Mouse (Mus musculus) retina, adult 2 months (tissue): ENCODE results near the gene Gpr88.

Source experiments
- DNase-seq: peaks from one replicate; pipeline ENCODE4 v3.0.0-alpha.2; 2012; ENCODE audit warnings: low read depth, low spot score

Gpr88 gene

GRCm38 (mm10) chr3:116253077-116253531 lies at the start of gene Gpr88:
Gpr88 (minus strand) TSS chr3:116253503.
- DNase-seq, result no peak

GRCm38 (mm10) chr3:116302581-116302980 lies 49.3 kb upstream of the Gpr88 start:
- DNase-seq, result no peak

GRCm38 (mm10) chr3:116301754-116302153 lies 48.5 kb upstream of the Gpr88 start:
- DNase-seq, result no peak

GRCm38 (mm10) chr3:116298727-116299126 lies 45.4 kb upstream of the Gpr88 start:
- no peak for DNase-seq

GRCm38 (mm10) chr3:116298003-116298402 lies 44.7 kb upstream of the Gpr88 start:
- DNase-seq, result no peak

GRCm38 (mm10) chr3:116297170-116297569 lies 43.9 kb upstream of the Gpr88 start:
- DNase-seq, result no peak

GRCm38 (mm10) chr3:116290041-116290815 lies 36.9 kb upstream of the Gpr88 start:
- DNase-seq, result no peak

- no peak for DNase-seq
Measured at GRCm38 (mm10) chr3:116288833-116289232, 35.5 kb upstream of the Gpr88 start.

- no peak for DNase-seq
Measured at GRCm38 (mm10) chr3:116284735-116285134, 31.4 kb upstream of the Gpr88 start.

- no peak for DNase-seq
Measured at GRCm38 (mm10) chr3:116283996-116284395, 30.7 kb upstream of the Gpr88 start.

GRCm38 (mm10) chr3:116281663-116282062 lies 28.4 kb upstream of the Gpr88 start:
- no peak for DNase-seq

- no peak for DNase-seq
Measured at GRCm38 (mm10) chr3:116277146-116277545, 23.8 kb upstream of the Gpr88 start.

GRCm38 (mm10) chr3:116271679-116272078 lies 18.4 kb upstream of the Gpr88 start:
- DNase-seq, result no peak

GRCm38 (mm10) chr3:116267036-116267654 lies 13.8 kb upstream of the Gpr88 start:
- no peak for DNase-seq

- DNase-seq, result no peak
Measured at GRCm38 (mm10) chr3:116266360-116266759, 13.1 kb upstream of the Gpr88 start.

- DNase-seq, result no peak
Measured at GRCm38 (mm10) chr3:116263977-116264376, 10.7 kb upstream of the Gpr88 start.

- DNase-seq, result no peak
Measured at GRCm38 (mm10) chr3:116263061-116263460, 9.8 kb upstream of the Gpr88 start.

- no peak for DNase-seq
Measured at GRCm38 (mm10) chr3:116256104-116256503, 2.8 kb upstream of the Gpr88 start.

GRCm38 (mm10) chr3:116252255-116253040 lies 855 bp downstream of the Gpr88 start:
- no peak for DNase-seq

GRCm38 (mm10) chr3:116251481-116252254 lies 1.6 kb downstream of the Gpr88 start:
- DNase-seq, result no peak

GRCm38 (mm10) chr3:116249026-116249425 lies 4.3 kb downstream of the Gpr88 start:
- no peak for DNase-seq

GRCm38 (mm10) chr3:116244476-116244875 lies 8.8 kb downstream of the Gpr88 start:
- no peak for DNase-seq
